In genomic region chr2:160766371-160766771, GRCm38 (mm10) we compare ENCODE assay signal across 9 mouse cellular contexts. TPM values are rescaled to one million over a fixed set of nuclear protein-coding genes. Genes with fewer than 3 reads are reported as not detected.
DNase-seq lines count a peak whose midpoint lies in the region; ATAC-seq and TF ChIP-seq lines count a peak whose summit lies in the region.
"Had no signal": no experiment of that assay in that cellular context is flagged by ENCODE, and none has a peak within 500 bp of the region (broad histone marks: within the 10 kb centered on the region; RNA-seq: fewer than 3 reads in every experiment).

No protein-coding gene starts in this region.

- peak; percentile 3; the same call in 1 of the 2 replicates for ATAC-seq in heart, embryonic 15.5 days (replicated peaks; ENCODE audit: insufficient number of reproducible peaks, insufficient read depth, low FRiP score, low read depth)
- ATAC-seq: Patski had no signal

- H3ac ChIP-seq in myocyte (ENCODE audit: control insufficient read depth, insufficient read length), result no peak overlapping the region

- no peak for DNase-seq in left cerebral cortex, adult 2 months (ENCODE audit: extremely low spot score in 1 of 2, low spot score in 2 of 2)
- DNase-seq in left cerebral cortex, adult 11 months (ENCODE audit: low spot score), result no peak
- peak; percentile 71 for DNase-seq in cerebellum, adult 9-10 months
- DNase-seq in limb, embryonic 10.5 days (ENCODE audit: low spot score), result no peak
- DNase-seq in urinary bladder, postnatal 25 days (ENCODE audit: low spot score), result no peak
- no peak for DNase-seq in spleen, adult 12 weeks (ENCODE audit: low spot score)

- no peaks in the 10 kb centered on the region for H3K27me3 ChIP-seq in heart, embryonic 15.5 days
- H3K27me3 ChIP-seq in myocyte (ENCODE audit: control insufficient read depth, insufficient read depth, insufficient read length), result no peaks in the 10 kb centered on the region
- no peaks in the 10 kb centered on the region for H3K27me3 ChIP-seq in limb, embryonic 10.5 days (ENCODE audit: low read depth, poor library complexity, severe bottlenecking)
- H3K27me3 ChIP-seq: Patski had no signal

- 0 out of 2 replicates have a peak, but pooled peaks cover 4% of the 10 kb centered on the region for H3K4me1 ChIP-seq in heart, embryonic 15.5 days (replicated peaks)
- H3K4me1 ChIP-seq in limb, embryonic 10.5 days, result peaks cover 6% of the 10 kb centered on the region; the same call in 1 of the 2 replicates

- peak overlapping the region; percentile 78 for H3K27ac ChIP-seq in left cerebral cortex, adult 2 months
- 0 out of 2 replicates have a peak overlapping the region, but pooled peaks have one; percentile 15 for H3K27ac ChIP-seq in heart, embryonic 15.5 days
- H3K27ac ChIP-seq in limb, embryonic 10.5 days, result no peak overlapping the region

- H3K36me3 ChIP-seq in heart, embryonic 15.5 days, result peaks cover 27% of the 10 kb centered on the region
- H3K36me3 ChIP-seq in myocyte (ENCODE audit: control insufficient read depth, insufficient read depth), result peaks cover 3% of the 10 kb centered on the region
- peaks cover 72% of the 10 kb centered on the region for H3K36me3 ChIP-seq in limb, embryonic 10.5 days

- intact Hi-C loops in left cerebral cortex, adult 2 months (cut with DNase I), result loop anchor here (2.0 kb wide), 1 partner anchor 20 kb away; no protein-coding TSS in a partner anchor

- H3K9me3 ChIP-seq in heart, embryonic 15.5 days (replicated peaks), result no peaks in the 10 kb centered on the region
- no peaks in the 10 kb centered on the region for H3K9me3 ChIP-seq in limb, embryonic 10.5 days (replicated peaks)

- no peak overlapping the region for H3K4me3 ChIP-seq in left cerebral cortex, adult 2 months
- H3K4me3 ChIP-seq in heart, embryonic 15.5 days, result no peak overlapping the region
- H3K4me3 ChIP-seq in myocyte, result no peak overlapping the region
- H3K4me3 ChIP-seq in limb, embryonic 10.5 days, result no peak overlapping the region

- no peak for TF ChIP-seq CTCF in left cerebral cortex, adult 2 months (IDR thresholded peaks at IDR 0.05)

- no peak overlapping the region for H3K4me2 ChIP-seq in heart, embryonic 15.5 days
- H3K4me2 ChIP-seq in myocyte (ENCODE audit: low read depth), result no peak overlapping the region

- TF ChIP-seq POLR2A in myocyte (IDR thresholded peaks at IDR 0.05; ENCODE audit: insufficient read length, low read depth), result no peak

- no peaks in the 10 kb centered on the region for H3K79me2 ChIP-seq in myocyte (ENCODE audit: control insufficient read depth, insufficient read depth)

- H3K9ac ChIP-seq in heart, embryonic 15.5 days, result no peak overlapping the region

- 67% methylated on average over 5 of the region's 5 CpGs for WGBS in heart, embryonic 15.5 days
- WGBS in limb, embryonic 10.5 days, result 91% methylated on average over 5 of the region's 5 CpGs

TF ChIP-seq in myocyte, 11 proteins besides CTCF, POLR2A, EP300 and RAD21:
- no peak for TF ChIP-seq MYOG (IDR thresholded peaks at IDR 0.05; ENCODE audit: control insufficient read depth in 1 of 3, insufficient read depth in 1 of 3, insufficient read length in 2 of 3, low read depth in 2 of 3)
- TF ChIP-seq POLR2AphosphoS2 (IDR thresholded peaks at IDR 0.05; ENCODE audit: insufficient read length, low read depth), result peak; percentile 8

RNA-seq across cellular contexts. Expression of gene Plcg1, which starts 35.3 kb away (rescaled TPM):
- total RNA-seq in left cerebral cortex, adult 2 months (2021), result 100 to 1,000 TPM; 117 to 123 TPM
- polyA plus RNA-seq in heart, embryonic 15.5 days (2015; fragmentation: Nextera tagmentation; extraction: Ambion mirVana), result 25.3 and 32.7 TPM in 2 replicates
- polyA plus RNA-seq in myocyte (2012; fragmentation: generic; extraction: Trizol), result 36.6 TPM
- 76.7 and 93.9 TPM in 2 replicates for polyA plus RNA-seq in limb, embryonic 10.5 days (2016; fragmentation: Nextera tagmentation; extraction: Ambion mirVana)
